Mouse (Mus musculus): ENCODE data around the gene Gm382.

Gm382 gene

GRCm38 (mm10) chrX:127039672-127040071, at the start of gene Gm382:
Gene Gm382 (plus strand): TSS chrX:127039972.
- POLR2A ChIA-PET, result no interaction called here
- CTCF ChIA-PET, result no interaction called here

DNA sequence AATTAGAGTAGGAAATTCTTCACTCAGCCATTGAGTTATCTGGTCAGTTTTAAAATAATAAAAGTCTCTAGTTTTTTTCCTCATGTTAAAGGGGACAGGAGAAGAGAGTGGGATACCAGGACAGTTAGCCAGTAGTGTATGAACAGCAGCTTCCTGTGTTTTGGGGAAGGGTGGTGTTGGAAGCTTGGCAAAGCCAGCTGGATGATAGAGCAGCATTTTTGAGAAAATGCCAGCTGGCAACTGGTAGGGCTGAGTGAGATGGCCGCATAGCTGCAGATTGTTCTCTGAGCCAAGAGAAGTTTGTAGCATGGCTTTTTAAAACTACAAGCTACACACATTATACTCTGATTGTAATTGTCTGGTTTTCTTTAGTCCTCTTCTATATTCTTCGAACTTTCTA, 30.4 kb downstream of the Gm382 start:
- ChIA-PET POLR2A (no interaction called here), CTCF (no interaction called here)

GRCm38 (mm10) chrX:127091282-127091681, 51.5 kb downstream of the Gm382 start:
- POLR2A ChIA-PET, result no interaction called here

GRCm38 (mm10) chrX:127093036-127093435, 53.3 kb downstream of the Gm382 start:
- CTCF ChIA-PET, result no interaction called here
- POLR2A ChIA-PET, result no interaction called here

More at GRCm38 (mm10) chrX:127091282-127091681, 51.5 kb downstream of the Gm382 start:
- CTCF ChIA-PET, result no interaction called here

- CTCF ChIA-PET, result no interaction called here
- POLR2A ChIA-PET, result no interaction called here
These were observed 54.2 kb downstream of the Gm382 start for GRCm38 (mm10) chrX:127093961-127094360.

GRCm38 (mm10) chrX:127104341-127104740, 64.6 kb downstream of the Gm382 start:
- POLR2A ChIA-PET, result no interaction called here
- CTCF ChIA-PET, result no interaction called here

All from embryonic stem cell, embryonic (primary cell).